Comparison of ENCODE assay signal across 24 mouse cellular contexts in the genomic region with DNA sequence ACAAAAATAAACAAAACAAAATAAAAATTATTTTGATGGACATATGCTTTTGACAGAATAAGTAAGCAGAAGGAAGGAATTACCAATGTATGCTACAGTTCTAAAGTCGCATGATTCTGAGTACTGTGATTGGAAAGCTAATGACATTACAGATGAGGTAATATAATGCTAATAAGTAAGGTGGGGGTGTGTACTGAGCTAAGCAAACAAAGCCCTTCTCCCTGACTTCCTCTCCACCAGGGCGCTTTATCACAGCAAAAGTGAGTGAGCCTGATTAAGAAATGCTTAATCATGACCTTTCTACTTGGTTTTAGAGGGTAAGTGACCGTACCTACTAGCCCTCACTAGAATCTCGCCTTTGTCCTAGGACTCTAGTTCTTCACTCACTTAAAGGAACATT.
"Had no signal": no experiment of that assay in that cellular context is flagged by ENCODE, and none has a peak within 500 bp of the region (broad histone marks: within the 10 kb centered on the region; RNA-seq: fewer than 3 reads in every experiment).

No protein-coding gene starts in this region.

- H3K27ac ChIP-seq: heart, adult 2 months; heart, embryonic 13.5 days; heart, embryonic 15.5 days; hindbrain, embryonic 13.5 days; hindbrain, embryonic 15.5 days; hindbrain, postnatal 0 days; limb, embryonic 13.5 days; limb, embryonic 15.5 days; liver, embryonic 12.5 days had no signal

- H3K4me3 ChIP-seq: heart, adult 2 months; heart, embryonic 13.5 days; heart, embryonic 15.5 days; hindbrain, embryonic 13.5 days; hindbrain, embryonic 15.5 days; limb, embryonic 13.5 days; limb, embryonic 15.5 days; liver, embryonic 12.5 days had no signal

- H3K4me2 ChIP-seq: heart, embryonic 11.5 days; heart, embryonic 13.5 days; heart, embryonic 15.5 days; hindbrain, embryonic 13.5 days; hindbrain, embryonic 15.5 days; limb, embryonic 13.5 days; limb, embryonic 15.5 days; liver, embryonic 12.5 days had no signal

- H3K36me3 ChIP-seq: heart, embryonic 13.5 days; heart, embryonic 15.5 days; hindbrain, embryonic 13.5 days; hindbrain, embryonic 15.5 days; limb, embryonic 13.5 days; limb, embryonic 15.5 days; liver, embryonic 12.5 days had no signal

- DNase-seq: gastrocnemius, postnatal 14 days; gastrocnemius, postnatal 36 days; heart, adult 11 months; heart, adult 2 months; heart, postnatal 14 days; heart, postnatal 36 days; kidney, adult 18-20 months; kidney, adult 8-10 months; kidney, postnatal 10 days; kidney, postnatal 25 days; kidney, postnatal 4 days; layer of hippocampus, adult 9-11 months; layer of hippocampus, postnatal 36 days; left cerebral cortex, postnatal 4 days had no signal

- H3K9me3 ChIP-seq: heart, embryonic 13.5 days; heart, embryonic 15.5 days; hindbrain, embryonic 13.5 days; hindbrain, embryonic 15.5 days; limb, embryonic 13.5 days; limb, embryonic 15.5 days; liver, embryonic 12.5 days had no signal

- H3K27me3 ChIP-seq: heart, embryonic 13.5 days; heart, embryonic 15.5 days; hindbrain, embryonic 13.5 days; hindbrain, embryonic 15.5 days; limb, embryonic 13.5 days; limb, embryonic 15.5 days had no signal

- H3K4me1 ChIP-seq: heart, embryonic 13.5 days; heart, embryonic 15.5 days; hindbrain, embryonic 13.5 days; limb, embryonic 15.5 days; liver, embryonic 12.5 days had no signal

- ATAC-seq: hindbrain, postnatal 0 days; intestine, postnatal 0 days; liver, embryonic 12.5 days had no signal

- H3K9ac ChIP-seq: heart, embryonic 13.5 days; heart, embryonic 15.5 days; hindbrain, embryonic 13.5 days; hindbrain, embryonic 15.5 days; limb, embryonic 13.5 days; limb, embryonic 15.5 days; liver, embryonic 12.5 days had no signal
